Mouse (Mus musculus) cerebellum, adult 2 months (tissue): ENCODE data around the gene Gm3106. TPM values are rescaled to one million over a fixed set of nuclear protein-coding genes. Genes with fewer than 3 reads are reported as not detected.
"Not testable (repeated sequence)": the region's sequence is repeated elsewhere in the genome, so short reads cannot be mapped to it uniquely, and the experiment has no call there.

Experiments used
- DNase-seq, 2 experiments: peaks; one replicate each; pipeline ENCODE4 v3.0.0; 2021
- H3K27ac ChIP-seq: fragments of 200-500 bp; 2 replicates; pipeline ENCODE4 v1.5.1; 2012; ENCODE audit warnings: low read length, control low read depth, inconsistent platforms; ENCODE audit not compliant: insufficient read depth
- H3K27me3 ChIP-seq: fragments of 200-500 bp; 2 replicates; pipeline ENCODE4 v1.6.1; 2012; ENCODE audit warnings: inconsistent platforms, mild to moderate bottlenecking, low read length, moderate library complexity; ENCODE audit not compliant: control insufficient read depth, insufficient read depth
- H3K4me1 ChIP-seq: fragments of 200-500 bp; 2 replicates; pipeline ENCODE4 v1.6.1; 2011; ENCODE audit warnings: low read length; ENCODE audit not compliant: control insufficient read depth, insufficient read depth
- H3K4me3 ChIP-seq: fragments of 200-500 bp; replicated peaks from 2 replicates; pipeline ENCODE3; 2011; ENCODE audit warnings: mild to moderate bottlenecking, low read depth, low read length, control low read depth; ENCODE audit not compliant: insufficient read depth
- WGBS: fragments of 180-500 bp; shearing (Covaris S2); methylation state at CpG from one replicate; pipeline ENCODE4 v1.1.7; 2018; 5-methylcytosine and 5-hydroxymethylcytosine counted together
- polyA plus RNA-seq: library from polyadenylated mRNA; depleted of rRNA; stranded (reverse); fragments of >200 nt; gene quantifications from 2 replicates; pipeline ENCODE4 v1.2.3, GENCODE M21; 2012; rRNA removed

Gene Gm3106
- polyA plus RNA-seq: not detected in 2 replicates

- not testable (repeated sequence) for DNase-seq, H3K4me1 ChIP-seq, H3K27ac ChIP-seq, H3K27me3 ChIP-seq, H3K4me3 ChIP-seq
- no CpG with 5 or more reads among the region's 2 CpGs for WGBS
These were observed at the start of gene Gm3106 for GRCm38 (mm10) chr5:94217705-94218104. Gm3106 (plus strand) TSS chr5:94218005.

Other genes with a start within 250 kb of the Gm3106 start
- gene BC061212, start 147.5 kb upstream of the Gm3106 start, polyA plus RNA-seq: not detected in 2 replicates
- gene Gm6351, start 141.6 kb upstream of the Gm3106 start, polyA plus RNA-seq: not detected in 2 replicates
- gene A430089I19Rik, start 88.8 kb downstream of the Gm3106 start, polyA plus RNA-seq: not detected in 2 replicates
- gene Gm6502, start 96.4 kb downstream of the Gm3106 start, polyA plus RNA-seq: not detected in 2 replicates
- not detected in 2 replicates for gene AA792892, start 121.7 kb downstream of the Gm3106 start, polyA plus RNA-seq
- not detected in 2 replicates for gene Gm7682, start 227.8 kb downstream of the Gm3106 start, polyA plus RNA-seq